Mouse (Mus musculus): ENCODE data around the gene Fam183b. TPM values are rescaled to one million over a fixed set of nuclear protein-coding genes. Genes with fewer than 3 reads are reported as not detected.
"Not testable (repeated sequence)": the region's sequence is repeated elsewhere in the genome, so short reads cannot be mapped to it uniquely, and the experiment has no call there.

Fam183b gene
- not detected for total RNA-seq (2021)
- long read RNA-seq, experiment 1 = 0 reads
- long read RNA-seq, experiment 2 = 0 reads

DNA sequence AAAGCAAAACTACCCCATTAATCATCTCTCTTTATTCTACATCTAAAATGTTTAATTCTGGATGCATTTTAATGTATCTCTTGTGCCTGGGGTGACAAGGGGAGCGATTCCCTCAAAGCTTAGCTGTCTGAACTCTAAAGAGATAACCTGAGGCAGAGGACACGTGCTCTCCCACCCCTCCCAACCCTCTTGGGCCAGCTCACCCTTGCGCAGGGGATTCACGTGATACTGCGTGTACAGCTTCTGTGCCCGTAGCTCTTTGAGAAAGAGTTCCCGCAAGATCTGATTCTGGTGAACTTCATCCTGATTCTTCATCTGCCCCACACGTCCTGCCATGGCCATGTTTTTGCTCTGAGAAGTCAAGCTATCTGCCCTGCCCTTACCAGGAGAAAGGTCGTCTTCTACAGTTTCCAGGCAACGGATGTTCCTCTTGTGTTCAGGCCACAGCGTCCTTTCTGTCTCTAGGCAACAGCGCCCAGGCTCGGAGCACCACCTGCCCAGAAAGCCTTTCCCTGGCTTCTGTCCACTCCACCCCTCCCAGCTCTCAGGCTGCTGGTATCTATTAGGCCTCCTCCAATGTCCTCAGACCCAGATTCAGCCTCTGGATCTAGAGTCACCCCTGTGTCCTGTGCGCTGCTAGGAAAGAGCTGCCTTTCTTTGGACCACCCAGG lies at the start of gene Fam183b:
Gene Fam183b (minus strand): TSS at position 403 of the 671 bp plus-strand sequence.
- no peak for DNase-seq

DNA sequence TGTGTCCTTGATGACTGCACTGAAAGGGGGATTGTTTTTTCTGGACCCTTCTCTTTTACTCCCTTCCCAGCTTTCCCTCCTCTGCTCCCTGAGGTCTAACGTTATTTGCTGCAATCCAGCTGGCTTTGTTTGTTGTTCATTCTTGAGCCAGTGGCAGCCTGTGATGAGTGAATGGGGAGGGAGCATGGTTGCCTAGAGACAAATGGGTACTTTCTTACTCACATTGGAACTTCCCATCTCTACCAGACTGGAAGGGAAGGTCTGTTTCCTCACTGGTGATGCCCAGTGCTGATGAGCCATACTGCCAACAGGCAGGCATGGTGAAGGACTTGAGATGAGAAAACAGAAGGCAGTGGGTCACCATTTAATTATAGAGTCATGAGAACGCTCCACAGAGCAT lies 48.0 kb upstream of the Fam183b start:
- DNase-seq = no peak

DNA sequence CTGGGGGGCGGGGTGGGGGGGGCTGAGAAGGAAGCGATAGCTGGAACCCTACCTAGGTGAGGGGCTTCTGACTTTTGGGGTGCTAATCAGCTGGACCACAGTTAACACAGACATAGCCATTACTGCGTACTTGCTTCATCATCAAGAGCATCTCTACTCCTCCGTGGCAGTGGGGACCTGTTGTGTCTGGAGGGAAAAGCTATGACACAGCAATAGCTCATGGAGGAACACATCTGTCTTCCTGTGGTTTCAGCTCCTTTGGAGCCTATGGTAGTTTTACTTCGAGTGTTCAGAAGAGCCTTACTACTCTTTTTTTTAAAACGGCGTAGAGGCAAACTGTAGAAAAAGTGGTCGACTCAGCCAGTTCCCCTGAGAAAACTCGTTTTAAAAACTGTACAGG lies 45.9 kb upstream of the Fam183b start:
- no peak for DNase-seq

DNA sequence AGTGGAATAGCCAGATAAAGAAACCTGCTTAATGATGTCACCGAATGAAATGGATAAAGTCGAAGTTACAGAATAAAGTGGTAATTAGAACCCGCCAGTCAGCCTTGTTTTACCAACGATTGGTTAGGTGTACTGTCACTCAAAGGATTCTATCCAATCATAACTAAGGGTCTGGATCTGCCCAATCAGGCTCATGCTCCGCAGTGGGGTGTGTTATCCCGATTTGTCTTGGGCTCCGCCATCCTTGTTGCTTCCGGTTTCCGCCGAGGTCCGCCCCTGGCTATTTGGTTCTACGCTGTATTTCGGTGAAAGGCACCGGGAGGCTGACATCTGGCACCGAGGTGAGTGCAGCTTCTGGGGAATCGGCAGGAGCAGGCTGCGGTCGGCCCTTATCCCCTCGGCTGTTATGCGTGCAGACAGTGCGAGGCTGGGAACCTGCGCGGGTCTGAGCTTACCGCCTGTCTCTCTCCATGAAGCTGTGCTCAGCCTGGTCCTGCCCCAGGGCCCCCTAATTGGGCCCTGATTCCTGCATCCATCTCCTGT lies 45.2 kb upstream of the Fam183b start, which contains the start of gene Gm12258:
Gene Gm12258 (plus strand): TSS at position 240 of the 543 bp plus-strand sequence.
- peak; percentile 64 for DNase-seq

DNA sequence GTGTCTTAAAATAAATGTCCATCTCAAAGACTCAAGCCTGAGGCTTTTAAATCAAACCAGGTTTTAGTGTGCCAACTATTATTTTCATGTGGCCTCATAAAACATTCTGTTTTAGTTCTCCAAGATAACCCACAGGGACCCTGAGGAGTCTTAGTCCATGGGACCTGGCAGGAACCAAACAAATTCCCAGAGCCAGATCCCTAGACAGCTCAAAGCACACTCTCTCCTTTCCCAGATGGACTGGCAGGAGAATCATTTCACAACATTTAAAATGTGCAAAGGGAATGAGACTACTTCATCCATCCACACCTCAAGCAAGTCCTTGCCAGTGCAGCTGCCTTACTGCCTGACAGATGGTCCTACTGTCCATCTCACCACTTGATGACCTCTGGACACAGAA lies 37.2 kb upstream of the Fam183b start, which contains the start of gene Olfr311:
Gene Olfr311 (plus strand): TSS at position 301 of the 400 bp plus-strand sequence.
- DNase-seq = not testable (repeated sequence)

DNA sequence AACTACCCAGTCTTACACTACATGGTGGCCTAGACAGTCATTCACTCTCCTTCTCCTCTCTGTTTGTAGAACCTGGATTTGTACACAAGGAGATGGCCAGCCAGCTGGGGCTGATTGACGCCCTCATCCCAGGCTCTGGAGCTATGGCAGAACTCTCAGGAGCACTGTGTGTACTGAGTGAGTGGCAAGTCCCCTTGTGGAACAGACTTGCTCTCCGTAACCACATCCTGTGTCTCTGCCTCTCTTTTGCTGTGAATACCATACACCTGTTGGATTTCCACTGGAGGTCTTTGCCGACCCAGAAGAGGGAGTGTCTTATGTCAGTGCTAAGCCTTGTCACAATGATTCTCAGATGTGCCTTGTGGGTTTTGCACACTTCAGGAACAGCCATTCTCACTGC lies 30.8 kb upstream of the Fam183b start:
- not testable (repeated sequence) for DNase-seq

DNA sequence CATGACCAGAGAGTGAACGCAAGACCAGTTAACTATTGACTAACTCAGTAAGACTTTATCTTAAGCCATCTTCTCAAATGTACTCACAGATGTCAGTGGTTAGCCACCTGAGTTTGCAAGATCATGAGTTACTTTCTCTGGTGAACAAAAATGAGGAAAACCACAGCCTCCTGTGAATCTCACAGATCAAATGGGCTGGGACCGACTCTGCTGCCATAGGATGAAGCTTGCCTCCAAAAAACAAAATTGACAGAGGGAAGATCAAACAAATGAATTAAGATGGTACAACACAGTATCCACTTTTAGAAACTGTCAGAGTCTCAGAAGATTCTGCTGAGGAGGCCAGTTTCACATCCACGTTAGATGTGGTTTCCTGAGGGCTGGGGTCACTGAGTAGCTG lies 28.0 kb upstream of the Fam183b start:
- no peak for DNase-seq

DNA sequence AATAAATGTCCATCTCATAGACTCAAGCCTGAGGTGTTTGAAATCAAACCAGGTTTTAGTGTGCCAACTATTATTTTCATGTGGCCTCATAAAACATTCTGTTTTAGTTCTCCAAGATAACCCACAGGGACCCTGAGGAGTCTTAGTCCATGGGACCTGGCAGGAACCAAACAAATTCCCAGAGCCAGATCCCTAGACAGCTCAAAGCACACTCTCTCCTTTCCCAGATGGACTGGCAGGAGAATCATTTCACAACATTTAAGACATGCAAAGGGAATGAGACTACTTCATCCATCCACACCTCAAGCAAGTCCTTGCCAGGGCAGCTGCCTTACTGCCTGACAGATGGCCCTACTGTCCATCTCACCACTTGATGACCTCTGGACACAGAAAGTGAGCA lies 27.2 kb upstream of the Fam183b start, which contains the start of gene Olfr312:
Gene Olfr312 (plus strand): TSS at position 301 of the 400 bp plus-strand sequence.
- not testable (repeated sequence) for DNase-seq

DNA sequence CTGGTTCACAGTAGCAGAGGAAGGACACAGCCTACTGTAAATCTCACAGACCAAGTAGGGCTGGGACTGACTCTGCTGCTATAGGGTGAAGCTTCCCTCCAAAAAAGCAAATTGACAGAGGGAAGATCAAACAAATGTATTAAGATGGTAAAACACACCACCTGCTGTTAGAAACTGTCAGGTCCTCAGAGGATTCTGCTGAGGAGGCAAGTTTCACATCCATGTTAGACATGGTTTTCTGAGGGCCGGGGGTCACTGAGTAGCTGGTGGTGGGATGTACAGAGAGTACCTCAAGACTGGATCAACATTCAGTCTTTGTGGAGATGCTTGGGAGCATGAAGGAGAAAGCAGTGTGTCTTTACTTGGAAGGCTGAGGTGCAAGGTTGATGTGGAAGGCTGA lies 13.9 kb upstream of the Fam183b start:
- DNase-seq = no peak

DNA sequence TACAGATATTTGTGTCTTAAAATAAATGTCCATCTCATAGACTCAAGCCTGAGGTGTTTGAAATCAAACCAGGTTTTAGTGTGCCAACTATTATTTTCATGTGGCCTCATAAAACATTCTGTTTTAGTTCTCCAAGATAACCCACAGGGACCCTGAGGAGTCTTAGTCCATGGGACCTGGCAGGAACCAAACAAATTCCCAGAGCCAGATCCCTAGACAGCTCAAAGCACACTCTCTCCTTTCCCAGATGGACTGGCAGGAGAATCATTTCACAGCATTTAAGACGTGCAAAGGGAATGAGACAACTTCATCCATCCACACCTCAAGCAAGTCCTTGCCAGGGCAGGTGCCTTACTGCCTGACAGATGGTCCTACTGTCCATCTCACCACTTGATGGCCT lies 12.9 kb upstream of the Fam183b start, which contains the start of gene Olfr313:
Gene Olfr313 (plus strand): TSS at position 301 of the 400 bp plus-strand sequence.
- DNase-seq = not testable (repeated sequence)

DNA sequence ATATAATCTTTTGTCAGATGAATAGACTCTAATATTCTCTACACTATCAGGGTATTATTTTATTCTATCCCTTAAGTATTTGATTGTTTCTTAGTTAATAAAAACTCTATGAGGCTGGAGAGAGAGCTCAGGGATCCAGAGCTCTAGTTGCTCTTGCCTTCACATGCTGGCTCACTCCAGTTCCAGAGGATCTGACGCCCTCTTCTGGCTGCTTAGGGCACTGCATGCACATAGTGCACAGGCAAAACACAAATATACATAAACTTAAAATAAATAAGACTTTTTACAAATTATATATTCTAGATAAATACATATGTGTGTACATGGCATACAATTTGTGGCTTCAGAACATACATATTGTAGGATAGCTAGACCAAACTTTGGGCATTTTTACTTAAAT lies 10.2 kb upstream of the Fam183b start:
- no peak for DNase-seq

DNA sequence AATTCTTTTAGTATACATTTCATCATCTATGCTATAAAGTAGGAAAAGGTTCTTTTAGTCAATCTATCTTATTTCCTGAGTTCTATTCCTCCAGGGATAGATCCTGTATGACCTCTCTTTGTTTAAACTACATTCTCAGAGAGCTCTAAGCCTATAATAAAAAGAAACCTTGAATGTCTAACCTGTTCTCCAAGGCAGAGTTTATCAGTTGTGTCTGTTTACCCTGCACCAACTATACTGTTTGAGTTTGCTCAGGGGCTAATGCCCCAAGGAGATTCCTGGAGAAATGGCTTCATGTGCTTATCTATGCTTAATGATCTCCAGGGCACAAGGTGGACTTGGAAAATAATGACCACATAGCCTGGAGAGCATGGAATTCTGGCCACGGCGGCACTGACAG lies 2.6 kb upstream of the Fam183b start:
- DNase-seq = no peak

DNA sequence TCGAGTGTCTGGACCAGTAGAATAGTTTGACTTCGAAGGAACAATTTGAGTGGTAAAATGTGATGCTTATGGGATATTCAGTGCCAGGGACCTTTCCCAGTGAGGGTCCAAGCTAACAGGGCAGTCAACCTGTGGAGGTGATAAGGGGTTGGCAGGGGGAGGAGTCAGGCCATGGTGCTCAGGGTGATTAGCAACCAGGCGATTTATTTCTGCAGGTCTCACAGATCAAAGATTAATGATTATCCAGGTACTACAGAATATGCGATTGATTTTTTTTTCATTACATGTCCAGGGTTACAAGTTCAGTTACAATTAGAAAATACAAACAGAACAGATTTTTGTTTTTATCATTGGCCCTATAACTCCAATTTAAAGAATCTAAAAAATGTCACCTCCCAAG lies 2.1 kb upstream of the Fam183b start:
- DNase-seq = no peak

DNA sequence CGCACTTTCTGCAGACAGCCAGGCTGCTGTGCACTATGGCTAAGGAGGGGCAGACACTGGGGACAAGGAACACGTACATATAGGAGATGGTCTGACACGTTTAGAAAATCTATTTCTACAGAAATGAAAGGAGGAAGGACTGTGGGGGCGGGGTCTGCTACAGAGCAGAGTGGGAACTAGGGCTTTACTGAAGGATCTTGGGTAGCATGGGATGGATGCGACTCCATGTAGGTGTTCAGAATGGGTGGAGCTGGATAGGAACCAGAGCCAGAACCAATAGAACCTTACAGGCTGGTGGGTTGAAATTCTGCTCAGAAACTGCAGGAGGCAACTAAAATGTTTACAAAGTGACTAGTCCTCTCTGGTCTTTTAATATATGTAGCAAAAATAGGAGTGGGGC lies 2.0 kb downstream of the Fam183b start:
- no peak for DNase-seq

DNA sequence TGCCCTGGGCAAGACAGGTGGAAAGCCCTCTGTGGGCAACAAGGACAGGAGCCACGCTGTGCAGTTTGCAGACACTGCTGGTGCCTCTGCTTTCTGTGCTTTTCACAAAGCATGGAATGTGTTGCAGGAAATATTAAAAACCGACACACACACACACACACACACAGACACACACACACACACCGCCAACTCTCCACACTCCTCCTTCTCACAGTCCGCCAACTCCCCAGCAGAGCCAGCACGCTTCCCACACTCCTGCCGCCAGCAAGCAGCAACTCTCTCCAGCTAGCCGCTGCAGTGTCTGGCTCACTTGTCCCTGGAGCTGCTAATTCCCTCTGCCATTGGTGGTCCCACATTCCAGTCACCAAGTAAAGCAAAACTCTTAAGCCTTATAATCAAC lies 4.9 kb downstream of the Fam183b start:
- DNase-seq = peak; percentile 14

DNA sequence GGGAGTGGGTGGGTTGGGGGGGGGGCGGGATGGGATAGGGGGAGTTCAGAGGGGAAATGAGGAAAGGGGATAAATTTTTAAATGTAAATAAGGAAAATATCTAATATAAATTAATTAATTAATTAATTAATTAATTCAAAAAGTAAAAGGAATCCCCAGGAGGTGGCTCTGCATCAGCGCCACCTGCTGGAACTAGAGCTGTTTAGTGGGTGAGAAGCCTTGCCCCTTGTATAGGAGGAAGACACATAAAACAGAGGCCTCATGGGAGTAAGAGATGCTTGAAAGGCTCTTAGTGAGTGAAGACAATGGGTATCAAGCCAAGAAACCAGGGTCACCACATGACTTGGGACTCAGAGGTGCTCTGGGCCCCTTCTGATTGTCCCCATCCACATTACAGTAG lies 5.9 kb downstream of the Fam183b start:
- DNase-seq = no peak

DNA sequence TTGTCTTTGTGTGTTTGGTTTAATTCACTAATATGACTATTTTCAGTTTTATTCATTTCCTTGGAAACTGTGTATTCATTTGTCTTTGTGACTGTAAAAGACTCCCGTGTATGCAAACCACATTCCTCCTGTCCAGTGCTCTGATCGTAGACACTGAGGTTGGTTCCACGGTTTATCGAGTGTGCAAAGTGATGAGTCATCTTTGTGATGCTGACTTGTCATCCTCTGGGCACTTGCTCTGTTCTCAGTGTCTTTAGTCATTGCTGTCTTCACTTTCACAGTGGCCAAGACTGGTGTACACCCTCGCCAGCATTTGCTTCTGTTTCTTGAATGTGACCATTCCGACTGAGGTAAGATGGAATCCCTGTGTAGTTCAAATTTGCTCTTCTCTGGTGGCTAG lies 11.1 kb downstream of the Fam183b start:
- no peak for DNase-seq

DNA sequence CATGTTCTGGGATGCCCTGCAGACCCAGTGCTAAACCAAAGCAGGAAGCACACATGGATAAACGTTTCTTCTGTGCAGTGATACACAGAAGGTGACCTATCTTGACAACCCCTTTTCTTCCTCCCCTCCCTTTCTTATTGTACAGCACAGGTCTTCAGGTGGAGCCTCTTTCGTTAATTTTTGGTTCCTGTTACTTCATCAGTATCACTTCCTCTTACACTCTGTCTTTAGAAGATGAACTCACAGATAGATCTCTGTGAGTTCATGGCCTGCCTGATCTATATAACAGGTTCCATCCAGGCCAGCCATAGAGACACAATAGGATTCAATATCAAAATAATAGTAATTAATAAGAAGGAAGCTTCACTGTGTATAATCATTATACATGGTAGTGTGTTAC lies 11.7 kb downstream of the Fam183b start:
- no peak for DNase-seq

DNA sequence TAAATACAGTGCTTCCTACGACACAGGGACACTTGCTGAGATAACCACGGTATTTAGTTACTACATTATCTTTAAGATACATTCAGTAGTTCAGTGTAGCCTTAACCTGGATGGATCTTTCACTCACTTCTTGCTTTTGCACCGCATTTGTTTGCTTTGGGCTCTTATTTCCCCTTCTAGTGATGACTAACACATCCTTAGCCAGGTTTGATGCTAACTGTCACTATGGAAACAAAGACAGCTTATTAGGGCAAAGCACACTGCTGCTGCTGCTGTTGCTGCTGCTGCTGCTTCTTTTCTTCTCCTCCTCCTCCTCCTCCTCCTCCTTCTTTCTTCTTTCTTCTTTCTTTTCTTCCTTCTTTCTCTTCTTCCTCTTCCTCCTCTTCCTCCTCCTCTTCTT lies 12.2 kb downstream of the Fam183b start:
- no peak for DNase-seq

DNA sequence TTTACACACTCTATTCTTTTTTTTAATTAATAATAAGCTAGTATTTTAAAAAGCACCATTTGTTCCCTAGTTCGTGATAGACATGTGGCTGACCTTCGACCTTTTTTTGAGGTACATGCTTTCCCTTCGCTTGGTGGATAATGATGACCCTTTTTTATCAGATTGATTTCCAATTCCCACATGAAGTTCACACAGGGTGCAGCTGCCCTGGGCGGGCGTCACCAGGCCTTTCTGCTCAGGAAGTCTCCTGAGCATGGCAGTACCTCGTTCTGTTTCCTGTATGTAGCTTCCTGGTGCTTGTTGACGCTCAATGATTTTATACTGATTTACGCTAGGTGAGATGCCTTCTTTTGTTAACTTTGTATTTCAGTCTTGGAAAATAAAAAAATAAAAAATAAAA lies 13.4 kb downstream of the Fam183b start:
- DNase-seq = no peak

DNA sequence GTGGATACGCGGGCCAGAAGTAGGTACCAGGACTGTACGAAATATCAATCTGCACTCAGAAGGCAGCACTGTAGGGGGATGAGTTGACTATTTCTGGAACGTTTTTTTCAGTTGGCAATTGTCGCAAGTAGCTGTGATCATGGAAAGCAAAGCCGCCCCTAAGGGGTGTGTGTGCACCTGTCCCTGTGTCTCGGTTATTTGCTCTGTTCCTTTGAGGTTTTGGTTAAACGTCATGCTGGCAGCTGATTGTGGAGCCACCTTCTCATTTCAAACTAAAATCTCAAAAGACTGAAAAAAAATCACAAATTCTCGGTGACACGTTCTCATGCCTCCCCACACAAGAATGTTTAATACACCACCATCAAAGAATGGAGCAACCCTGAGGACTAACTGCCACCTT lies 14.1 kb downstream of the Fam183b start:
- no peak for DNase-seq

DNA sequence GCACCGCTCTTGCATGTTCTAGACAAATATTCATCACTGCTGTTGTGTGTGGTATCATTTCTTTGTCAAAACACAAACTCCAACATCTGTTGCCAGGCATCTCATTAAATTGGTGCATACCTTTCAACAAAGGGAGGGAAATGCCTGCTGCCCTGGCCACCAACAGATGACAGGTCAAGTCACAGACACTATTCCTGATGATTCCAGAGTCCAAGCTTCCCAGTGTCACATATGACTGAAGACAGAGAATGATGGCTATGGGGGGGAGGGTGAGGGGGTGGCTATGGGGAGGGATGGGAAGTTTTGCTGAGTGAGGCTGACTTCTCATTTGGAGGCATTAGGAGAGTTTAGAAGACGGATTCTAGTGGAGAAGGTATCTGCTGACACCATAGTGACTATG lies 17.6 kb downstream of the Fam183b start:
- no peak for DNase-seq

DNA sequence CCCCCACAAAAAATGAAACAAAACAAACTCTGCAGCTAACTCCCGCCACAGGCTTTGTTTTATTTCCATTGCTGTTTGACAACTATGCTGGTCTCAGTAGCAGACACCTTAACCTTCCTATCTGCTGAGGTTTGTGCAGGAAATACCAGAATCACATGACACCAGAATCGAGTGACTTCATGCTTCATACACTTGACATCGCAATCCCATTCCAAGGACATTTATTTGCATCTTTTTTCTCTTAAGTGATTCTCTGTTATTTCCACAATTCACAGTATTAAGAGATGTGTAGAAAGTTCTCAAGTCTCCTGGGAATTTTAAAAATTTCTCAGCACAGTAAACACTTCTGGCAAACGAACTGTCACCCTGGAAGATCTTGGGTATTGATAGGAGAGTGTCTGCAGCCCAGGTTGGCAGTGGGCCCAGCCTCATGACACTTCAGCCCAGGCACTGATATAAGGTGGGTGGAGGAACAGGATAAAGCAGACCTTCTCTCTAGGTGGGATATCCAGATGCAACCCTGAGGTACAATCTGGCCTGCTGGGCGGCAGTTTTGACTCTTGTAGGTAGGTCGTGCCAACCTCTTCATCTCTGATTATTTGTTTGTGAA lies 19.2 kb downstream of the Fam183b start, which contains the start of gene Olfr314:
Gene Olfr314 (plus strand): TSS at position 473 of the 610 bp plus-strand sequence.
- DNase-seq = no peak
